Mouse (Mus musculus): ENCODE results near the gene Rab11fip3.

DNA sequence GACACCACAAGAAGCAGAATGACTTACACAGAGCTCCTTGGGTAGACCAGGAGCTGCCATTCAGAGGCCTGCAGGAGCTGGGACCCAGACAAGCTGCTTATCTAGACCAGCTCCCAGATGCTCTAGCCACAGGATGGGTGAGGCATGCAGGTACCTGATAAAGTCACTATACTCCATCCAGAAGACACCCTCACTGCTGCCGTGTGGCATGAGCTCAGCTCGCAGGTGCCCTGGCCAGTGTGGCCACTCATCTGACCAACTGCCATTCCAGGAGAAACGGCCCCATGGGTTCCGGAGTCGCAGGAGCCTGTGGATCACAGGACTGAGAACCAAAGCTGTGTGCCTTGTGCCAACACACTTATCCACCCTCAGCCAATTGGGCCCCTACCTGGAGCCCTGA is 107.8 kb downstream of the Rab11fip3 start:
- TF ChIP-seq CTCF (IDR thresholded peaks at IDR 0.05; ENCODE audit: low read depth, low read length) (no peak), TAL1 (conservative IDR thresholded peaks at IDR 0.05; ENCODE audit: low read depth, low read length) (peak; percentile 94), POLR2AphosphoS5 (IDR thresholded peaks at IDR 0.05; ENCODE audit: insufficient replicate concordance, low read depth, low read length) (no peak), GATA2 (IDR thresholded peaks at IDR 0.05; ENCODE audit: borderline replicate concordance, low read depth, low read length) (no peak)
